Mouse (Mus musculus) heart, adult 9 months (tissue): ENCODE measurements around the gene Mblac2.
"Not testable (repeated sequence)": the region's sequence is repeated elsewhere in the genome, so short reads cannot be mapped to it uniquely, and the experiment has no call there.

Experiments
- DNase-seq, 2 experiments: peaks; one replicate each; pipeline ENCODE4 v3.0.0; 2022; ENCODE audit warnings: low spot score in 2 of 2

The Mblac2 gene

GRCm38 (mm10) chr13:81710775-81711545, at the start of gene Mblac2, which contains the start of gene Polr3g:
Gene Mblac2, plus strand, starts transcription at chr13:81711341.
Gene Polr3g, minus strand, starts transcription at chr13:81711013.
- DNase-seq, result peak; percentile 91 to 93

- no peak for DNase-seq
Observed at GRCm38 (mm10) chr13:81663566-81664330, 47.4 kb upstream of the Mblac2 start.

- DNase-seq, result no peak
Observed at GRCm38 (mm10) chr13:81664331-81664698, 46.8 kb upstream of the Mblac2 start.

GRCm38 (mm10) chr13:81667713-81668112, 43.4 kb upstream of the Mblac2 start:
- DNase-seq, result no peak

GRCm38 (mm10) chr13:81675333-81675732, 35.8 kb upstream of the Mblac2 start:
- DNase-seq, result no peak

- DNase-seq, result no peak
Observed at GRCm38 (mm10) chr13:81683107-81683506, 28.0 kb upstream of the Mblac2 start.

GRCm38 (mm10) chr13:81684258-81684657, 26.9 kb upstream of the Mblac2 start:
- DNase-seq, result no peak

GRCm38 (mm10) chr13:81684884-81685283, 26.3 kb upstream of the Mblac2 start:
- no peak for DNase-seq

- no peak for DNase-seq
Observed at GRCm38 (mm10) chr13:81689587-81689986, 21.6 kb upstream of the Mblac2 start.

GRCm38 (mm10) chr13:81690477-81690876, 20.7 kb upstream of the Mblac2 start:
- peak; percentile 12 to 13 for DNase-seq

- DNase-seq, result peak; percentile 19 to 36
Observed at GRCm38 (mm10) chr13:81691606-81692005, 19.5 kb upstream of the Mblac2 start.

GRCm38 (mm10) chr13:81694446-81694845, 16.7 kb upstream of the Mblac2 start:
- no peak for DNase-seq

GRCm38 (mm10) chr13:81703148-81703547, 8.0 kb upstream of the Mblac2 start:
- DNase-seq, result no peak

GRCm38 (mm10) chr13:81703621-81704020, 7.5 kb upstream of the Mblac2 start:
- no peak for DNase-seq

- no peak for DNase-seq
Observed at GRCm38 (mm10) chr13:81706311-81706710, 4.8 kb upstream of the Mblac2 start.

GRCm38 (mm10) chr13:81709805-81710204, 1.3 kb upstream of the Mblac2 start:
- DNase-seq, result no peak

GRCm38 (mm10) chr13:81710266-81710665, 875 bp upstream of the Mblac2 start:
- no peak for DNase-seq

- DNase-seq, result peak in 1 of 2 experiments; percentile 20
Observed at GRCm38 (mm10) chr13:81711546-81712371, 618 bp downstream of the Mblac2 start.

GRCm38 (mm10) chr13:81713896-81714295, 2.8 kb downstream of the Mblac2 start:
- DNase-seq, result no peak

- not testable (repeated sequence) for DNase-seq
Observed at GRCm38 (mm10) chr13:81728141-81728540, 17.0 kb downstream of the Mblac2 start.

GRCm38 (mm10) chr13:81729102-81729501, 18.0 kb downstream of the Mblac2 start:
- DNase-seq, result no peak

GRCm38 (mm10) chr13:81730362-81730761, 19.2 kb downstream of the Mblac2 start:
- DNase-seq, result no peak
